ENCODE assay signal across 21 mouse cellular contexts in genomic region chr14:122229988-122230387, GRCm38 (mm10). TPM values are rescaled to one million over a fixed set of nuclear protein-coding genes. Genes with fewer than 3 reads are reported as not detected.
DNase-seq lines count a peak whose midpoint lies in the region; ATAC-seq lines count a peak whose summit lies in the region.
"Had no signal": no experiment of that assay in that cellular context is flagged by ENCODE, and none has a peak within 500 bp of the region (broad histone marks: within the 10 kb centered on the region; RNA-seq: fewer than 3 reads in every experiment).

No protein-coding gene starts in this region.

- peak; percentile 13 for DNase-seq in embryo, embryonic 10.5 days (ENCODE audit: low spot score)
- DNase-seq in embryo, embryonic 9.5 days (ENCODE audit: extremely low spot score): no peak
- peak; percentile 40 for DNase-seq in fat pad, adult 2 months (ENCODE audit: extremely low read depth, low read depth, low spot score)
- DNase-seq in gonadal fat pad, adult 2 months (ENCODE audit: low read depth): peak; percentile 52
- no peak for DNase-seq in heart, postnatal 10 days
- no peak for DNase-seq in gastrocnemius, postnatal 36 days
- DNase-seq: adrenal gland, postnatal 14 days; B cell, adult 2 months; kidney, adult 2 months; kidney, postnatal 36 days; liver; liver, postnatal 0 days; lung, postnatal 14 days; spleen, adult 18-20 months had no signal

- peak overlapping the region; percentile 67 for H3K27ac ChIP-seq in midbrain, embryonic 12.5 days (replicated peaks)
- H3K27ac ChIP-seq: heart, embryonic 13.5 days had no signal

- H3K9ac ChIP-seq in midbrain, embryonic 12.5 days (replicated peaks): no peak overlapping the region
- H3K9ac ChIP-seq: heart, embryonic 13.5 days; liver, postnatal 0 days had no signal

- H3K9me3 ChIP-seq in midbrain, embryonic 12.5 days: no peaks in the 10 kb centered on the region
- H3K9me3 ChIP-seq: heart, embryonic 13.5 days; megakaryocyte, embryonic 14.5 days had no signal

- peaks cover 78% of the 10 kb centered on the region for H3K27me3 ChIP-seq in midbrain, embryonic 12.5 days
- H3K27me3 ChIP-seq: Patski had no signal

- 43% methylated on average over 5 of the region's 5 CpGs for WGBS in midbrain, embryonic 12.5 days

- ATAC-seq in midbrain, embryonic 12.5 days (ENCODE audit: low FRiP score, low read depth): no peak
- ATAC-seq in inflammation-experienced regulatory T-cells, adult 6 months: no peak
- ATAC-seq: activated CD4-positive, CD25-positive, alpha-beta regulatory T cell, adult 4 months; liver, postnatal 0 days; Patski had no signal

- no peak overlapping the region for H3K4me3 ChIP-seq in midbrain, embryonic 12.5 days
- H3K4me3 ChIP-seq: erythroblast, embryonic 14.5 days; heart, embryonic 13.5 days; megakaryocyte, embryonic 14.5 days had no signal

- intact Hi-C loops in heart, postnatal 10 days (cut with DNase I): loop anchor here (10.0 kb wide), 3 partner anchors 245 to 1085 kb away; partner anchors contain the start of gene Zic2
- intact Hi-C loops in gastrocnemius, postnatal 36 days (cut with DNase I): loop anchor here (5.0 kb wide), 1 partner anchor 237 kb away; the partner anchor contains the start of gene Zic5

- no peaks in the 10 kb centered on the region for H3K36me3 ChIP-seq in midbrain, embryonic 12.5 days
- H3K36me3 ChIP-seq: heart, embryonic 13.5 days had no signal

- peaks cover 47% of the 10 kb centered on the region for H3K4me1 ChIP-seq in midbrain, embryonic 12.5 days
- H3K4me1 ChIP-seq: heart, embryonic 13.5 days; megakaryocyte, embryonic 14.5 days had no signal

- H3K4me2 ChIP-seq in midbrain, embryonic 12.5 days (replicated peaks): no peak overlapping the region
- H3K4me2 ChIP-seq: heart, embryonic 13.5 days had no signal

RNA-seq across cellular contexts. Expression of gene Clybl, which starts 48.5 kb away (rescaled TPM):
- polyA plus RNA-seq in gonadal fat pad, adult 2 months (2012; rRNA removed): 26.1 and 38.8 TPM in 2 replicates
- polyA plus RNA-seq in midbrain, embryonic 12.5 days (2016; fragmentation: Nextera tagmentation; extraction: Ambion mirVana): 19.4 and 34.6 TPM in 2 replicates
- total RNA-seq in heart, postnatal 10 days (2021): 100 to 1,000 TPM; 103 TPM
- 10 to 100 TPM in 2 of 3 experiments, 1 to 10 TPM in 1; 8.4 to 10.6 (median 10.4) TPM for polyA plus RNA-seq in inflammation-experienced regulatory T-cells, adult 6 months (2017; shearing (Covaris generic))
- 10 to 100 TPM; 62.1 to 68.5 TPM for total RNA-seq in gastrocnemius, postnatal 36 days (2021)

Comparison
In these comparisons a context has a peak if more than half of its experiments do, and no peak if none do; other contexts are left out.
1. DNase-seq: peak in embryo, embryonic 10.5 days (single experiment), fat pad, adult 2 months (single experiment) and gonadal fat pad, adult 2 months (single experiment); none in embryo, embryonic 9.5 days (single experiment), heart, postnatal 10 days (0 of 2) and gastrocnemius, postnatal 36 days (0 of 2).